ENCODE assay signal across 41 mouse cellular contexts in the genomic region with DNA sequence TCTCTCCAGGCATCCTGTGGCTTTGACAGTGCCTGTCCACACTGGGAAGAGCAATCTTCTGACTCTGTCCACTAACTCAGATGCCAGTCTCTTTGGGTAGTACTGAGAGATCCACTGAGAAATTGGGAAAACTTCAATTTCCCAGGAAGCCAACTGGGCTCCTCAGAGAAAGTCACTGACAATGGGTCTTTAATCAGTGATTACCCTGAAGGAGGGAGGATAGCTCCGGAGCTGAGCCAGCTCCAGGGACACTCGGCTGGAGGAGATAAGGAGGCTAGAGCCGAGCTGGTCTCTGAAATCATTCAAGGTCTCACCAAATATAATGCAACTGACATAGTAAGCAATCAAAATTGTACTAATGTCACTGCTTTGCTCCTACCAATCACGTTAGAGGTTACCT. TPM values are rescaled to one million over a fixed set of nuclear protein-coding genes. Genes with fewer than 3 reads are reported as not detected.
"Had no signal": no experiment of that assay in that cellular context is flagged by ENCODE, and none has a peak within 500 bp of the region (broad histone marks: within the 10 kb centered on the region; RNA-seq: fewer than 3 reads in every experiment).

No protein-coding gene starts in this region.

- H3K27me3 ChIP-seq: heart, embryonic 12.5 days; heart, embryonic 13.5 days; heart, embryonic 15.5 days; hindbrain, embryonic 12.5 days; hindbrain, embryonic 13.5 days; hindbrain, embryonic 15.5 days; intestine, embryonic 15.5 days; kidney, embryonic 15.5 days had no signal

- H3K4me1 ChIP-seq: heart, embryonic 12.5 days; heart, embryonic 13.5 days; heart, embryonic 15.5 days; hindbrain, embryonic 10.5 days; hindbrain, embryonic 12.5 days; hindbrain, embryonic 13.5 days; hindbrain, embryonic 15.5 days; intestine, embryonic 15.5 days; kidney, embryonic 15.5 days had no signal

- H3K4me2 ChIP-seq: heart, embryonic 11.5 days; heart, embryonic 12.5 days; heart, embryonic 13.5 days; heart, embryonic 15.5 days; hindbrain, embryonic 12.5 days; hindbrain, embryonic 13.5 days; hindbrain, embryonic 14.5 days; hindbrain, embryonic 15.5 days; intestine, embryonic 15.5 days; kidney, embryonic 15.5 days had no signal

- H3K27ac ChIP-seq: heart, embryonic 10.5 days; heart, embryonic 13.5 days; heart, embryonic 15.5 days; hindbrain, embryonic 10.5 days; hindbrain, embryonic 12.5 days; hindbrain, embryonic 13.5 days; hindbrain, embryonic 14.5 days; hindbrain, embryonic 15.5 days; hindbrain, postnatal 0 days; intestine, embryonic 15.5 days; kidney, embryonic 15.5 days; kidney, postnatal 0 days; layer of hippocampus, adult 2 months had no signal

- ATAC-seq: hindbrain, embryonic 16.5 days; hindbrain, postnatal 0 days; inflammation-experienced regulatory T-cells, adult 6 months; intestine, embryonic 15.5 days; intestine, postnatal 0 days had no signal

- H3K36me3 ChIP-seq: heart, embryonic 10.5 days; heart, embryonic 12.5 days; heart, embryonic 13.5 days; heart, embryonic 15.5 days; hindbrain, embryonic 10.5 days; hindbrain, embryonic 12.5 days; hindbrain, embryonic 13.5 days; hindbrain, embryonic 15.5 days; intestine, embryonic 15.5 days; kidney, embryonic 15.5 days had no signal

- H3K9me3 ChIP-seq: heart, embryonic 12.5 days; heart, embryonic 13.5 days; heart, embryonic 15.5 days; hindbrain, embryonic 10.5 days; hindbrain, embryonic 12.5 days; hindbrain, embryonic 13.5 days; hindbrain, embryonic 15.5 days; intestine, embryonic 15.5 days; kidney, embryonic 15.5 days had no signal

- DNase-seq: heart, postnatal 10 days; heart, postnatal 14 days; heart, postnatal 36 days; heart, postnatal 4 days; kidney, adult 11 months; kidney, adult 18-20 months; kidney, adult 2 months; kidney, adult 8-10 months; kidney, adult 9 months; kidney, postnatal 10 days; kidney, postnatal 14 days; kidney, postnatal 25 days; kidney, postnatal 36 days; kidney, postnatal 4 days; layer of hippocampus, adult 9-11 months; layer of hippocampus, postnatal 36 days had no signal

- H3K4me3 ChIP-seq: heart, embryonic 10.5 days; heart, embryonic 12.5 days; heart, embryonic 13.5 days; heart, embryonic 15.5 days; hindbrain, embryonic 10.5 days; hindbrain, embryonic 12.5 days; hindbrain, embryonic 13.5 days; hindbrain, embryonic 15.5 days; intestine, embryonic 15.5 days; kidney, embryonic 15.5 days; layer of hippocampus, adult 2 months had no signal

- H3K9ac ChIP-seq: heart, embryonic 12.5 days; heart, embryonic 13.5 days; heart, embryonic 15.5 days; hindbrain, embryonic 12.5 days; hindbrain, embryonic 13.5 days; hindbrain, embryonic 14.5 days; hindbrain, embryonic 15.5 days; intestine, embryonic 15.5 days; kidney, embryonic 15.5 days had no signal

RNA-seq across cellular contexts. Expression of a gene that starts 28.0 kb away (rescaled TPM):
- polyA plus RNA-seq: hindbrain, embryonic 13.5 days; hindbrain, embryonic 14.5 days; hindbrain, embryonic 16.5 days; kidney, embryonic 14.5 days had no signal

RNA-seq across cellular contexts. Expression of a gene that starts 46.4 kb away (rescaled TPM):
- polyA plus RNA-seq: heart, embryonic 10.5 days; heart, embryonic 11.5 days; heart, embryonic 12.5 days; heart, embryonic 13.5 days; heart, embryonic 14.5 days; heart, embryonic 15.5 days; heart, embryonic 16.5 days; heart, postnatal 0 days; hindbrain, embryonic 11.5 days; hindbrain, embryonic 12.5 days; hindbrain, embryonic 13.5 days; hindbrain, embryonic 14.5 days; hindbrain, embryonic 15.5 days; hindbrain, embryonic 16.5 days; hindbrain, postnatal 0 days; inflammation-experienced regulatory T-cells, adult 6 months; intestine, embryonic 15.5 days; intestine, postnatal 0 days; kidney, adult 2 months; kidney, embryonic 14.5 days; kidney, embryonic 15.5 days; kidney, embryonic 16.5 days; large intestine, adult 2 months had no signal

RNA-seq across cellular contexts. Expression of a gene that starts 58.7 kb away (rescaled TPM):
- polyA plus RNA-seq: heart, embryonic 10.5 days; heart, embryonic 11.5 days; heart, embryonic 12.5 days; heart, embryonic 13.5 days; heart, embryonic 14.5 days; heart, embryonic 15.5 days; heart, embryonic 16.5 days; heart, postnatal 0 days; hindbrain, embryonic 10.5 days; hindbrain, embryonic 11.5 days; hindbrain, embryonic 12.5 days; hindbrain, embryonic 13.5 days; hindbrain, embryonic 14.5 days; hindbrain, embryonic 16.5 days; hindbrain, postnatal 0 days; inflammation-experienced regulatory T-cells, adult 6 months; intestine, embryonic 15.5 days; intestine, postnatal 0 days; kidney, adult 2 months; kidney, embryonic 14.5 days; kidney, embryonic 15.5 days; kidney, embryonic 16.5 days; kidney, postnatal 0 days; large intestine, adult 2 months had no signal
